Mouse (Mus musculus): ENCODE data around the gene F12.

Gene F12

DNA sequence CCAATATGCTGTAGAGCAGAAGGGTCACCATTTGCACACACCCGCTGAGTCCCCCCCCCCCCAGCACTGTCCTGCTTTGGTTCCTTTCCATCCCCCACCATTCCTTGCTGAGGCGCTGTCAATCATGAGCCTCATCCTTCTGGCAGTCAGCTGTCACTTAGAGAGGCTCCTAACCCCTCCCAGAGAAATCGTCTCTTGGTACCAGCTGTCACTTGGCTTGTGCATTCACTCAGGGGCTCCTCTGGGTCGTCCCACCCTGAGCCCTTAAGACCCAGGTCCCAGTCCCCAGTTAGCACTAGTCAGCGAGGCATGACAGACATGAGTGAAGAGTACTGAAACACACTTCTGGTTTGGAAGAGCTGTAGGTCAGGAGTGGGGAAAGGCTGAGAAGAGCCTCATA is 54.9 kb downstream of the F12 start:
- no peak for DNase-seq (ENCODE audit: low read depth, low spot score)

DNA sequence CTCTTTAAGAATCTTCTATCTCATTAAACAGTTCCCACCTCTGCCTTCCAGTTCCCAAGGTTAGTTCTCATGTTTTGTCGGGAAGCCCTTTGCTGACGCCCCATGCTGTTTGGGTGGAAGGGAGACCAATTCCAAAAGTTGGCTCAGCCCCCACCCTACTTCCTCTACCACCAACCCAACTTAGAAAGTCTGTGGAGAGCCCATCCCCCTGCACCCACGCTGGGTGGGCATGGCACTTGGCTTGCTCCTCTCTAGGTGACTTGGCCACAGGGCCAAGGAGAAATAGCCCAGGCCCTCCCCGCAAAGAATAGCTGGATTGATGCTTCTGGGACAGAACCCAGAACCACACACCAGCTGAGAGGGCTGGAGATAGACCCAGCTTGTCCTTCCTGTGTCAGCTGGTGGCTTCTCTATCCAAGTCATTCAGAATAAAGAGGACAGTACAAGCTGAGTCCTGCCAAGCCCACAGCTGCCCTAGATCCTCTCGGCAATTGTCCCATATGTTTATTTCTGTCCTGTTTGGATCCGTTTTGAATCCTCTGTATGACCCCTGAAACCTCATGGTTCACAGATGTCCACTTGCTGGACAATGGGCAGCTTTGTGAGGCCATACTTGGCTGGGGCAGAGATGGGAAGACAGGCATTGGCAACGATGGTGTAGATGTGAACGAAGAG is 55.4 kb downstream of the F12 start:
- peak; percentile 84 for DNase-seq (ENCODE audit: low read depth, low spot score)

- no peak for DNase-seq (ENCODE audit: low read depth, low spot score)
Measured at GRCm38 (mm10) chr13:55370234-55370633, 56.4 kb downstream of the F12 start.

DNA sequence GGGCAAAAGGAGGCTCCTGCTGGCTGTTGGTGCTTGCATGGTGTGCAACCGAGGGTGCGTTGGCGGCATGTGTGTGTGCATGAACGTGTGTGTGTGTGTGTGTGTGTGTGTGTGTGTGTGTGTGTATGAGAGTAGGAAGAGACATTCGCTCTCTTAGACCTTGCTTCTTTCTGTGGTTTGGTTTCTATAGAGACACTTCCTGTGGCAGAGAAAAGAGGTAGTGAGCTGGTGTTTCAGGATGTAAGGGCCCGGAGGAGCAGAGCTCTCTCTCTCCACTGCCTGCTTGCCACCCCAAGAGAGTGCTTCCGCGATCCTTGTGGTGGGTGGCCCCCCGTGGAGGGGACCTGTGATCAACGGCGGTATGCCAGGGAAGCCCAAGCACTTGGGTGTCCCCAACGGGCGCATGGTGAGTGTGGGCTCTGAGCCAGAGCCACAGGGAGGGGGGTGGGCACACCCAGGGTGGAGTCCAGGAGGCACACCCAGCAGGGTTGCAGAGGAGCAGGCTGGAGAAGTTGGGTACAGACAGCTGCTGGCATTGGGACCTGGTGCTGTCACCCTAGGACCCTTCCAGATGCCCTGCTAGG is 57.0 kb downstream of the F12 start, which contains the start of gene Rgs14:
Gene Rgs14, plus strand, starts transcription at position 202 of the 584 bp plus-strand sequence.
- DNase-seq (ENCODE audit: low read depth, low spot score): peak; percentile 69

GRCm38 (mm10) chr13:55368401-55368800 is 58.2 kb downstream of the F12 start:
- DNase-seq (ENCODE audit: low read depth, low spot score): no peak

All from telencephalon, adult 2 months (tissue).